Comparison of ENCODE assay signal across 8 mouse cellular contexts in genomic region chr3:52266606-52267160, GRCm38 (mm10). TPM values are rescaled to one million over a fixed set of nuclear protein-coding genes. Genes with fewer than 3 reads are reported as not detected.
DNase-seq lines count a peak whose midpoint lies in the region; ATAC-seq lines count a peak whose summit lies in the region.

No protein-coding gene starts in this region.

- no peak overlapping the region for H3K9ac ChIP-seq in forebrain, embryonic 16.5 days (replicated peaks; ENCODE audit: low read depth, low read length)
- H3K9ac ChIP-seq in hindbrain, embryonic 16.5 days (ENCODE audit: low read depth, low read length): no peak overlapping the region
- H3K9ac ChIP-seq in liver, embryonic 11.5 days (ENCODE audit: low read depth, low read length): no peak overlapping the region
- no peak overlapping the region for H3K9ac ChIP-seq in neural tube, embryonic 15.5 days (replicated peaks)

- whole genome bisulfite sequencing in forebrain, embryonic 16.5 days: 12% methylated on average over 17 of the region's 17 CpGs
- WGBS in hindbrain, embryonic 16.5 days: 11% methylated on average over 17 of the region's 17 CpGs
- 13% methylated on average over 17 of the region's 17 CpGs for WGBS in liver, embryonic 11.5 days
- WGBS in neural tube, embryonic 15.5 days: 13% methylated on average over 17 of the region's 17 CpGs

- H3K4me3 ChIP-seq in forebrain, embryonic 16.5 days (replicated peaks; ENCODE audit: low read length): no peak overlapping the region
- no peak overlapping the region for H3K4me3 ChIP-seq in hindbrain, embryonic 16.5 days (ENCODE audit: low read length)
- peak overlapping the region; percentile 88 for H3K4me3 ChIP-seq in liver, embryonic 11.5 days (ENCODE audit: low read depth, low read length)
- H3K4me3 ChIP-seq in neural tube, embryonic 15.5 days (replicated peaks): peak overlapping the region; percentile 60; the same call in 1 of the 2 replicates

- no peaks in the 10 kb centered on the region for H3K36me3 ChIP-seq in forebrain, embryonic 16.5 days (ENCODE audit: control insufficient read depth, insufficient read depth)
- no peaks in the 10 kb centered on the region for H3K36me3 ChIP-seq in hindbrain, embryonic 16.5 days (ENCODE audit: control insufficient read depth, insufficient read depth, low read length)
- no peaks in the 10 kb centered on the region for H3K36me3 ChIP-seq in liver, embryonic 11.5 days (ENCODE audit: control insufficient read depth, insufficient read depth, low read length)
- H3K36me3 ChIP-seq in neural tube, embryonic 15.5 days: no peaks in the 10 kb centered on the region

- peaks cover 42% of the 10 kb centered on the region for H3K4me1 ChIP-seq in forebrain, embryonic 16.5 days (replicated peaks; ENCODE audit: control insufficient read depth, insufficient read depth, low read length)
- H3K4me1 ChIP-seq in hindbrain, embryonic 16.5 days (ENCODE audit: control insufficient read depth, insufficient read depth, low read depth, low read length): peaks cover 24% of the 10 kb centered on the region
- H3K4me1 ChIP-seq in liver, embryonic 11.5 days (replicated peaks; ENCODE audit: control insufficient read depth, insufficient read depth, low read length): peaks cover 12% of the 10 kb centered on the region; the same call in 1 of the 2 replicates
- peaks cover 33% of the 10 kb centered on the region for H3K4me1 ChIP-seq in neural tube, embryonic 15.5 days

- peak overlapping the region; percentile 92; the same call in 1 of the 2 replicates for H3K4me2 ChIP-seq in forebrain, embryonic 16.5 days (ENCODE audit: low read length)
- H3K4me2 ChIP-seq in hindbrain, embryonic 16.5 days (ENCODE audit: low read length): peak overlapping the region; percentile 93
- peak overlapping the region; percentile 100 for H3K4me2 ChIP-seq in liver, embryonic 11.5 days
- peak overlapping the region; percentile 96 for H3K4me2 ChIP-seq in neural tube, embryonic 15.5 days

- no peak overlapping the region for H3K27ac ChIP-seq in forebrain, embryonic 16.5 days (ENCODE audit: low read length)
- H3K27ac ChIP-seq in hindbrain, embryonic 16.5 days (ENCODE audit: low read depth, low read length): no peak overlapping the region
- H3K27ac ChIP-seq in liver, embryonic 11.5 days (ENCODE audit: low read depth, low read length): no peak overlapping the region
- no peak overlapping the region for H3K27ac ChIP-seq in neural tube, embryonic 15.5 days (replicated peaks)

- peaks cover 32% of the 10 kb centered on the region for H3K27me3 ChIP-seq in forebrain, embryonic 16.5 days (replicated peaks; ENCODE audit: control insufficient read depth, insufficient read depth, low read length)
- H3K27me3 ChIP-seq in hindbrain, embryonic 16.5 days (replicated peaks; ENCODE audit: control insufficient read depth, insufficient read depth, low read length): peaks cover 33% of the 10 kb centered on the region
- peaks cover 3% of the 10 kb centered on the region; the same call in 1 of the 2 replicates for H3K27me3 ChIP-seq in liver, embryonic 11.5 days (replicated peaks; ENCODE audit: control insufficient read depth, insufficient read depth, low read length)
- peaks cover 59% of the 10 kb centered on the region for H3K27me3 ChIP-seq in neural tube, embryonic 15.5 days (replicated peaks)

- ATAC-seq in forebrain, embryonic 16.5 days: no peak
- ATAC-seq in hindbrain, embryonic 16.5 days: no peak
- no peak for ATAC-seq in liver, embryonic 11.5 days (replicated peaks; ENCODE audit: low FRiP score)
- ATAC-seq in neural tube, embryonic 15.5 days (ENCODE audit: low FRiP score): no peak

- no peaks in the 10 kb centered on the region for H3K9me3 ChIP-seq in forebrain, embryonic 16.5 days (ENCODE audit: control insufficient read depth, low read length)
- no peaks in the 10 kb centered on the region for H3K9me3 ChIP-seq in hindbrain, embryonic 16.5 days (ENCODE audit: control insufficient read depth, low read length)
- no peaks in the 10 kb centered on the region for H3K9me3 ChIP-seq in liver, embryonic 11.5 days (ENCODE audit: control insufficient read depth, low read length)
- no peaks in the 10 kb centered on the region for H3K9me3 ChIP-seq in neural tube, embryonic 15.5 days (replicated peaks)

- DNase-seq in embryo, embryonic 11 days: peak; percentile 15
- no peak for DNase-seq in embryo, embryonic 9.5 days (ENCODE audit: extremely low spot score)
- DNase-seq in liver, embryonic 11.5 days (ENCODE audit: low spot score): no peak
- no peak for DNase-seq in layer of hippocampus, postnatal 36 days
- DNase-seq in layer of hippocampus, adult 18-20 months (ENCODE audit: low spot score in 2 of 2): no peak

RNA-seq across cellular contexts. Expression of gene Foxo1, which starts 1.5 kb away (rescaled TPM):
- 3.7 and 4.0 TPM in 2 replicates for polyA plus RNA-seq in forebrain, embryonic 16.5 days (2015; fragmentation: Nextera tagmentation; extraction: Ambion mirVana)
- polyA plus RNA-seq in hindbrain, embryonic 16.5 days (2015; fragmentation: Nextera tagmentation; extraction: Ambion mirVana): 2.3 and 3.0 TPM in 2 replicates
- 3.6 TPM in 2 replicates for polyA plus RNA-seq in liver, embryonic 11.5 days (2014; fragmentation: Nextera tagmentation; extraction: Ambion mirVana)
- 2.7 and 3.5 TPM in 2 replicates for polyA plus RNA-seq in neural tube, embryonic 15.5 days (2015; fragmentation: Nextera tagmentation; extraction: Ambion mirVana)
- 10 to 100 TPM; 21.7 to 24.2 TPM for total RNA-seq in layer of hippocampus, postnatal 36 days (2021)
- total RNA-seq in layer of hippocampus, adult 18-20 months (2021): 10 to 100 TPM; 22.5 to 24.5 TPM

Comparison
In these comparisons a context has a peak if more than half of its experiments do, and no peak if none do; other contexts are left out.
1. H3K4me3 ChIP-seq: peak in liver, embryonic 11.5 days (single experiment) and neural tube, embryonic 15.5 days (single experiment); none in forebrain, embryonic 16.5 days (single experiment) and hindbrain, embryonic 16.5 days (single experiment).
2. Peak in every context shown above with its lines, with median percentiles within 50 percentile points of each other: H3K4me2 ChIP-seq.